Mouse (Mus musculus) right cerebral cortex, postnatal 36 days (tissue): ENCODE measurements around the gene Fat4.

ENCODE experiments used
- DNase-seq, 2 experiments: peaks; one replicate each; pipeline ENCODE4 v3.0.0; 2022; ENCODE audit warnings: low spot score in 2 of 2, mixed read lengths in 1 of 2

Gene Fat4

GRCm38 (mm10) chr3:38886890-38887355 is at the start of gene Fat4:
TSS of gene Fat4 (plus strand) at chr3:38886940.
- DNase-seq = no peak

DNA sequence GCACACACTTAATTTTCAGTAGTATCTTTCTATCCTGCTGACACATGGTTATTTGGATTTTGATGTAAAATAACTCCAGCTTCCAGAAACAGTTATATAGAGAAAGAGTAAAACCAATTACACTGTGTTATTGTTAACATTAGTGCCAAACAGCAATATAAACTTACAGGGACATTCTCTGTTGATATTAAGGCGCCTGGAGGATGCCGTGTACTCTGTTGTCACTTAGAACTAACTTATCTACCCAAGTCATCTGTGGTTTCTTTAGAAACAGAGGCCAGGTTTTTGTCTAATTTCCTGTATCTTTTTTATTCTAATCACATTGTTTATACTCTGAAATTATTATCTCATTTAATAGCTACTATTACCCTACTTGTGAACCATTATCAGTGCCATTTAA is 47.3 kb upstream of the Fat4 start:
- no peak for DNase-seq

- DNase-seq = no peak
These were observed 43.7 kb upstream of the Fat4 start for GRCm38 (mm10) chr3:38843000-38843538.

DNA sequence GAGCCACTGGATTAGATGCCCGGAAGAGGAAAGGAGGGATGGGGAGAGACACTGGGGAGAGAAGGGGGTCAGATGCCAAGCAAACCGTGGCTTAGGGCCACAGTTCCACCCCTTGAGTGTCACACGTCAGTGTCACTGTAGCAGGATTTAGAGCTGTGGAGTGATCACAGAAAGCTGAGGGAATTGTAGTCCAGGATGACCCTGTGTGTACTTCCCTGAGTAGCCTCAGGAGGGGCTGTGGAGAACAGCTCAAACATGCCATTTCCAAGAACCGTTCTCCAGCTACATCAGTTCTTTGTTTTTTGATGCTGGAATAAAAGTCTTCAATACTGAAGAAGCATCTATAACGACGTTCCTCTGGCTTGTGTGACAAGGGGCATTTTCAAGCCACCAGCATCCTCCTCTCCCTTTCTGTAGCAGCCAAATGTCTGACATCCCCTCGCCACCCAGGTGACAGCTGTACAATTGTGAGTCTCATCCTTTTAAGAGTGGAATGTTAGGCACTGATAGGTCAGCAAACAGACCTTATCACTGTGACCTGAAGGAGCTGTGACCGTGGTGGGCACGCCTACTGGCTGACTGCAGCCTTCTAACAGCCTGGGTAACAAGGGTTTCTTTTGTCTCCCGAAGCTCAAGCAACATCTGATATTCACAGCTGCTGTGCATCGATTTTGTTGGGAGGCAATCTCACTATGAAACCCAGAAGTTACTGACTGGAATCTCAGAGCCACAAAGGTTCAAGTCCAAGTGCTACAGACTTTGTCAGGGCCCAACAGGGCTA is 39.9 kb upstream of the Fat4 start:
- DNase-seq = no peak

DNA sequence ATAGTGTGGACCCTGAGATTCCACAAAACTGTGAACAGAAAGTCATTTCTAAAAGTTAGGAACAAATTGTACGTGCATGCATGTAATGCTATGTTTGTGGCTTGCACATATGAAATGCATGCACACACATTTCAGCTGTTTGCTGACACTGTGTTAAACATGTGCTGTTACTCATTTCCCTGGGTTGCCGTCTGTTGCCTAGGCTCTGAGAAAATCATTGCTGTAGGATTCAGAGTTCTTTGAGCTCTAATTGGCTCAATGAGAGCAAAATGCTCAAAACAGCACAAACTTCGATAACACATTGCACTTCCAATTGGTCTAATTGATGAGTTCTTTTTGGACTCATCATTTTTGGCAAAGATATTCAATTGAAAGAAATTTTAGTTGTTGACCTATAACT is 37.7 kb upstream of the Fat4 start:
- DNase-seq = no peak

GRCm38 (mm10) chr3:38849536-38849935 is 37.2 kb upstream of the Fat4 start:
- peak; percentile 6 to 32 for DNase-seq

DNA sequence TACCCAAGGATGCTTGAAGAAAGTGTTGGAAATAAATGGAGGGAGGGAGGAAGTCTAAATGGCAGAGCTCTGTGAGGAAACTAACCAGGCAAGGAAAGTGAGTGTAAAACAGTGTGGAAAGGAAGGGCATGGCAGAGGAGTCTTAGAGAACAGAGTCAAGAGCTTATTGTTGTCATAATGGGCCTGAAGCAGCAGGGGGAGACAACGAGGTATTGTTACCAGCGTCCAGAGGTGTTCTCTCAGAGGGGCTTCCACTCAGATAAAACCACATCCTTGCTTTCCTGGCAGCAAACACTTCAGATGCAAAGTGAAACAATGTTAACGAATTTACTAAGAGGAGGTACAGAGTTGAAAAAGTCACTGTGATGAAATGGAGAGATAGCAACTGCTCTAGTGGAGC is 33.1 kb upstream of the Fat4 start:
- no peak for DNase-seq

- DNase-seq = no peak
These were observed 26.1 kb upstream of the Fat4 start for GRCm38 (mm10) chr3:38860683-38861082.

DNA sequence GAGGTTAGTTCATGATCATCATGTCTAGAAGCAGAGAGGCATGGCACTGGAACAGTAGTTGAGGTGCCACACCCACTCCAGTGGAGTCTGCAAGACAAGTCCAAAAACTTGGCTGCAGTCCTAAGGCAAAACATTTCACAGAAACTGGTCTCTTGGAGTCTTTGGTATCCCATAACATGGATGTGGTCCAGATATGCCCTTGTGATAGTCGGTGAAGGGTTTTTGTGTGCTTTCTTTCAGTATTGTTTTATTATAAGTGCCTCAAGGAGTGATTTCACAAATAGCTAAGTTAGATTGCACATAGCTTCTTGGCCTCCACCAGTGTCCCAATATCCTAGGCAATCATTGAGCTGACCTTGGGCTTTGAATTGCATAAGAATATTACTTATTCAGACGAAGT is 15.4 kb upstream of the Fat4 start:
- DNase-seq = no peak

- no peak for DNase-seq
These were observed 10.9 kb upstream of the Fat4 start for GRCm38 (mm10) chr3:38875872-38876271.

DNA sequence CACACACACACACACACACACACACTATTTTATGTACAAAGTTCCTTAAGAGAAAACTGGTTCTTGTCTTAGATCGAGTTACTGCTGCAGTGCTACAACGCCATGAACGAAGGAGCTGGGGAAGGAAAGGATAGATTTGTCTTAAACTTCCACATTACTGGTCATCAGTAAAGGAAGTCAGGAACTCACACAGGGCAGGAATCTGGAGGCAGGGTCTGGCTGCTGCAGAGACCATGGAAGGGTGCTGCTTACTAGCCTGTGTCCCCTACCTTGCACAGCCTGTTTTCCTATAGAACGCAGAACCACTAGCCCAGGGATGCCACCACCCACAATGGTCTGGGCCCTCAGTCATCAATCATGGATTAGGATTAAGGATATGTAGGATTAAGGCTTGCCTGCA is 10.0 kb upstream of the Fat4 start:
- no peak for DNase-seq

- DNase-seq = peak in 1 of 2 experiments; percentile 41
These were observed 4.0 kb upstream of the Fat4 start for GRCm38 (mm10) chr3:38882778-38883177.

DNA sequence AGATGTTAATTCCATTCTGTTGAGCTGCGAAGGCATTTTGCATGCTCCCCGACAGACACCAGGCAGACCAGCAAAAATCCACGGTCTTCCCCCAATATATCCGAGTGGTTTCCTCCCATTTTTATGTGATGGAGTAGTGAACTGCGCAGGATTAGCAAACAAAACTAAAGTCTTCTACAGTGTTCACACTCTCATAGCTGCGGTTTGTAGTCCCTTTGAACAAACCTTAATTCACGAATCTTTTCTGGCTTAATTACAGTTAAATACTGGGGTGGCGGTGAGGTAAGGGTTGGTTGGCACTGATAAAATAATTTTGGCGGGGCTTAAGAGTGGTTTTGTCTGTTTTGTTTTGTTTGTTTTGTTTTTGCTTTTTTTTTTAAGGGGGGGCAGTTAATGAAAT is 3.1 kb upstream of the Fat4 start:
- no peak for DNase-seq

DNA sequence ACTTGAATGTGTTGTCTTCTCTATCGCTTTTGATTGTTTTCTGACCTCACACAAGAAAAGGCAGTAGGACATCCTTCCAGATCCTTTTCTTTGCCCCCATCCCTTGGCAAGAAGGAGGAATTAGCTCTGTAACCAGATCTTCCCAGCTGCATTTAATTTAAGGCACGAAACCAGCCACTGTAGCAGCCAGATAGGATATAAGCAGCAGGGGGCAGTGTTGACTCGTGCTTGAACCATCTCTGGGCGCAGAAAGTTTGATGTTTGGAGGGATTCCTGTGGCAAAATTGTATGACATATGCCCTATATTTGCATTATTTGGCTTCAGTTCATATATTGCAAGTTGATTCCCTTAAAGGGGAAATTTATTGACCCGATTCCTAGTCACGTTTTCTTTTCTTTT is 2.5 kb upstream of the Fat4 start:
- DNase-seq = peak; percentile 62 to 63

DNA sequence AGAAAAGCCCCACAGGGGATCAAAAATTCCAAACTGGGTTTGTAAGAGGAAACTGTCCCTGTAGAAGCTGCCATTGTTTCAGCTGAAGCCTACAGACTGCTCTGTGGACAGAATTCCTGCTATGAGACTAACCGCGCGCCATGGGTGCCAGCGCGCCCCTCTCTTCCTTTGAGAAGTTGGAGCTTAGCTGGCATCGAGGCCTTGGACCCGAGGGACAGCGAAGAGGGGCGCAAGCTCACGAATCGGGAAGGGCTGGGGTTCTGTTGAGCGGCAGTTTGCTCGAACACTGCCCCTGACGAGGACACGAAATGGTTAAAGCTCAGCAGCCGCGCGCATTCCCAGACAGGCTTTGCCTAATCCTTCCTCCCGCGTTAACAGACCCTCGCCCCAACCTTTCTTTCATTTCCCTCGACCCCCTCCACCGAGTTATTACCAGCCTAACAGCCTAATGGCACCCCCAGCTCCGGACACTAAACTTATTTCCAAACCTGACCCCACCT is 1.8 kb upstream of the Fat4 start:
- peak in 1 of 2 experiments; percentile 20 for DNase-seq

- DNase-seq = peak; percentile 64 to 74
These were observed 1.2 kb upstream of the Fat4 start for GRCm38 (mm10) chr3:38885481-38886001.

DNA sequence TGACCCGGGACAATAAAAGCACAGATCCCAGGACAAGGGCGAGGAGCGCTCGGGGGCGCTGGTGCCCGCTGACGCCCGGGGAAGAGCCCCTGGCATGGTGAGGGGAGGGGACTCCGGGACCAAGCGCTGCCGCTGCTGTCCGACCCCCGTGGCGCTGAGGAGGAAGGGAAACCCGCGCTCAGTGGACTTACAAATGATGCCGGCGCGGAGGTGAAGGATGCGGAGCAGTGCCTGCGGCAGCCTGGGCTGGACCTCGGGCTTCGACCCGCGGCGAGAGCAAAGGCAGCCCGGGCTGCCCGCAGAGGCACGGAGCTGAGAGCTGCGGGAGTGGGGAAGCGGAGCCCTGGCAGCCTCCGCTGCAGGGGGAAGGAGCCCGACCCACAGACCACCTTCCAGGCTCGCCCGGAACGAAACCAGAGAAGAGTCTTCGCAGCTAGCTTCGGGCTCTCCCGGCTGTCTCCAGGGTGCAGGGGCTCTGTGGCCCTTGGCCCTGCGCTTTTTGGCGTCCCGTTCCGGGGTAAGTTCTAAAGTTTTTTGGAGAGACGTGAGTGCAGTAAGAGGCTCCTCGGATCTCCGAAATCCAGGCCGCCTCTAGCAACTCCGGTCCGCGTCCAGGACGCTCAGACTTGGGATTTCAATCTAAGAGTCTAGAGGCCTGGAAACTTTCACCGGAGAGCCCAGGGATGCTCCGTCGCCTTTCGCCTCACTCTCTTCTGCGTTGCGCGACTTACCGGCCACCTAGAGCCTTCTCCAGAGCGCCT is 499 bp upstream of the Fat4 start:
- no peak for DNase-seq

DNA sequence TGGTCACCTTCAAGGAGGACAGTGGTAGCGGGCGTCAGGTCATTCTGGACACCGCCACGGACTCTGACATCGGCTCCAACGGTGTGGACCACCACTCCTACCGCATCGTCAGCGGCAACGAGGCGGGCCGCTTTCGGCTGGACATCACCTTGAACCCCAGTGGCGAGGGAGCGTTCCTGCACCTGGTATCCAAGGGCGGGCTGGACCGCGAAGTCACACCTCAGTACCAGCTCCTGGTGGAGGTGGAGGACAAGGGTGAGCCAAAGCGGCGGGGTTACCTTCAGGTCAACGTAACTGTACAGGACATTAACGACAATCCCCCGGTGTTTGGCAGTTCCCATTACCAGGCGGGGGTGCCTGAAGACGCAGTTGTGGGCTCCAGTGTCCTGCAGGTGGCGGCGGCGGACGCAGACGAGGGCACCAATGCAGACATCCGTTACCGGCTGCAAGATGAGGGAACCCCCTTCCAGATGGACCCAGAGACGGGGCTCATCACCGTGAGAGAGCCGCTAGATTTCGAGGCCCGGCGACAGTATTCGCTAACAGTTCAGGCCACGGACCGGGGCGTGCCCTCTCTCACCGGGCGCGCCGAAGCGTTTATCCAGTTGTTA is 746 bp downstream of the Fat4 start:
- DNase-seq = peak; percentile 49 to 55

- peak; percentile 76 to 87 for DNase-seq
These were observed 1.4 kb downstream of the Fat4 start for GRCm38 (mm10) chr3:38888111-38888510.

GRCm38 (mm10) chr3:38892791-38893224 is 6.1 kb downstream of the Fat4 start:
- DNase-seq = no peak

DNA sequence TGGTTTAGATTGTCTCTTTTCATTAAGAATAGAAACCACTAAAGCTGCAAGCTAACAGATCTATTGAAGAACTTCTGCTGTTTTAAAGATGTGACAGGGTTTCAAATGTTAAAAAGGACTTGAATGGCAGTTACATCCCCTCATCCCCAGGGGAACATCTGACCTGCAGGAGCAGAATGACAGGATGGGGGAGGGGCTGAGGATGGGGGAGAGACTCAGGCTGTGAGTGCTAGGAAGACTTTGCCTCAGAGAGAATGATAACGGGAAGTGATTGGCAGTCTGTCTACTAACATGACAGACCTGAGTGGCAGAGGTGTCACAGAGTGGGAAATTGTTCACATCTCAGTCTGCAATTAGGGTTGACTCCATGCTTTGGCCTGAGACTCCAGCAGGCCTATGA is 14.1 kb downstream of the Fat4 start:
- no peak for DNase-seq

DNA sequence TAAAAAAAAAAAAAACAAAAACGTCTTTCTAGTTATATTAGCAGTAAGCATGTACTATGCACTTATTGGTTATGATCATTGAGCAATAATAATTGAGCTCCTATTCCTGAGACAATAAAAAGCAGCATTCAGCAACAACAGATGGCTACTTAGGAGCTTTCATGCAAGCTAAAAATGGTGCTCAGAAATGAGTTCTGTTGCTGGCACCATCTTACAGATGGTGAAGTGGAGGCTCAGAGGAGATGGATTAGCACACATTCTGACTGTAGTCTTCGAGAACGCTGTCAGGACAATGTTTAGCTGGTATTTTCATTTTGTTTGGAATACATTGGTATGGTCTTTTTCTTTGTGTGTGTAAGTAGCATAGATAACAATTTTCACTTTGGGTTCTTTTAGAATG is 20.1 kb downstream of the Fat4 start:
- DNase-seq = no peak
